Mouse (Mus musculus) bone marrow, adult 2 months (tissue): ENCODE results near the gene Syt11.

Experiments used
- CTCF ChIP-seq: fragments of 200-500 bp; IDR thresholded peaks from 2 replicates; pipeline ENCODE4 v1.5.1; 2011; ENCODE audit warnings: low read length, control low read depth; ENCODE audit not compliant: control insufficient read depth, insufficient read depth
- POLR2A ChIP-seq: fragments of 200-500 bp; IDR thresholded peaks from 2 replicates; pipeline ENCODE4 v1.6.1; 2011; ENCODE audit warnings: low read depth, mild to moderate bottlenecking, control low read depth, low read length, borderline replicate concordance; ENCODE audit not compliant: control insufficient read depth

GRCm38 (mm10) chr3:88754283-88754682 lies 20.7 kb downstream of the Syt11 start:
- TF ChIP-seq CTCF (no peak), POLR2A (no peak)
